Mouse (Mus musculus) macrophage (primary cell): ENCODE results near the gene Tada1. TPM values are rescaled to one million over a fixed set of nuclear protein-coding genes. Genes with fewer than 3 reads are reported as not detected.

Experiments used
- H3K27ac ChIP-seq: fragments of 350-480 bp; formaldehyde crosslinking; 2 replicates; pipeline ENCODE4 v1.9.0; 2021
- H3K36me3 ChIP-seq: fragments of 350-480 bp; formaldehyde crosslinking; 2 replicates; pipeline ENCODE4 v1.9.0; 2021; ENCODE audit errors: inconsistent target
- H3K4me3 ChIP-seq: fragments of 350-480 bp; formaldehyde crosslinking; 2 replicates; pipeline ENCODE4 v1.9.0; 2021; ENCODE audit errors: inconsistent target
- H3K79me2 ChIP-seq: fragments of 350-480 bp; formaldehyde crosslinking; 2 replicates; pipeline ENCODE4 v1.9.0; 2021; ENCODE audit errors: inconsistent target
- WGBS: methylation state at CpG from one replicate; pipeline ENCODE4 v1.1.7; 2026; ENCODE audit warnings: inconsistent platforms; ENCODE audit not compliant: missing documents; 5-methylcytosine and 5-hydroxymethylcytosine counted together
- polyA plus RNA-seq: library from polyadenylated mRNA; stranded (reverse); fragments of 250-400 nt; gene quantifications from 3 replicates; pipeline ENCODE4 v1.2.4, GENCODE M21; 2018; ENCODE audit warnings: inconsistent platforms

Gene Tada1
- polyA plus RNA-seq, 1 experiment from 2014 or later: 10.3 TPM

GRCm38 (mm10) chr1:166363122-166363521 is 15.8 kb upstream of the Tada1 start:
- no peak overlapping the region for H3K4me3 ChIP-seq
- H3K79me2 ChIP-seq: no peaks in the 10 kb centered on the region
- no peak overlapping the region for H3K27ac ChIP-seq
- no peaks in the 10 kb centered on the region for H3K36me3 ChIP-seq

GRCm38 (mm10) chr1:166377171-166377570 is 1.7 kb upstream of the Tada1 start:
- H3K36me3 ChIP-seq: no peaks in the 10 kb centered on the region
- H3K27ac ChIP-seq: no peak overlapping the region
- peaks cover 25% of the 10 kb centered on the region for H3K79me2 ChIP-seq
- 98% methylated on average over 5 of the region's 6 CpGs for WGBS
- H3K4me3 ChIP-seq: no peak overlapping the region

DNA sequence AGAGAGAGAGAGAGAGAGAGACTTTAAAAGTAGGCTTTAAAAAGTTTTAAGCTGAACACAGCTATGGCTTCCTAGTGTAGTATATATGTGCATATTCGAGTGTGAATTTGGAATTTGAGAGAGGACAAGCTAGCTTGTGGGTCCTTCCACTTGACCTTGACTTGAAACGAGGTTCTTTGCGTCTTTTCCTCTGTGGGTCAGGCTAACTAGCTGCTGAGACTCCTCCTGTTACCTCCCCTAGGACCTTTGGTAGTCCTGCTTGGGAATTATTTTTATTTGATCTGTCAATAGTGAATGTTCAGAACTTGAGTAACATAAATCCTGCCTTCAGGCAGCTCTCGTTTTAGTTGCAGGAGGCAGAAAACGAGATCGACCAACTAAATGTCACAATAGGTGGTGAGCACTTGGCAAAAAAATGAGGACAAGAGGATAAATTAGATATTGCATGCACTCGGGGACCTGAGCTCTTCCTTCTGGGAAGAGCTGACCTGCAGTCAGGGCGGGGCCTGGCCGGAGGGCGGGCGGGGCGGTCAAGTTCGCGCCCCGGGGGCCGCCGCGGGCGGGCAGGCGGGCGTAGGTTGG is 375 bp upstream of the Tada1 start:
- Histone ChIP-seq H3K36me3 (peaks cover 7% of the 10 kb centered on the region; the same call in 1 of the 2 replicates), H3K79me2 (peaks cover 38% of the 10 kb centered on the region), H3K27ac (peak overlapping the region; percentile 27), H3K4me3 (peak overlapping the region; percentile 22; the same call in 1 of the 2 replicates)
- 9% methylated on average over 21 of the region's 21 CpGs for WGBS

GRCm38 (mm10) chr1:166379630-166380231 is 834 bp downstream of the Tada1 start:
- H3K79me2 ChIP-seq: peaks cover 38% of the 10 kb centered on the region
- peak overlapping the region; percentile 63 for H3K27ac ChIP-seq
- H3K36me3 ChIP-seq: peaks cover 19% of the 10 kb centered on the region
- peak overlapping the region; percentile 83 for H3K4me3 ChIP-seq
- 0% methylated on average over 30 of the region's 41 CpGs for WGBS

GRCm38 (mm10) chr1:166381336-166381735 is 2.4 kb downstream of the Tada1 start:
- no peak overlapping the region for H3K4me3 ChIP-seq
- H3K79me2 ChIP-seq: peaks cover 38% of the 10 kb centered on the region
- H3K36me3 ChIP-seq: peaks cover 29% of the 10 kb centered on the region
- no peak overlapping the region for H3K27ac ChIP-seq
- WGBS: 61% methylated on average over 10 of the region's 10 CpGs

GRCm38 (mm10) chr1:166381821-166382220 is 2.9 kb downstream of the Tada1 start:
- peaks cover 38% of the 10 kb centered on the region for H3K79me2 ChIP-seq
- no peak overlapping the region for H3K27ac ChIP-seq
- 14% methylated on average over 5 of the region's 5 CpGs for WGBS
- no peak overlapping the region for H3K4me3 ChIP-seq
- H3K36me3 ChIP-seq: peaks cover 34% of the 10 kb centered on the region

GRCm38 (mm10) chr1:166382626-166383025 is 3.7 kb downstream of the Tada1 start:
- H3K4me3 ChIP-seq: no peak overlapping the region
- no peak overlapping the region for H3K27ac ChIP-seq
- WGBS: 88% methylated on average over 4 of the region's 4 CpGs
- peaks cover 38% of the 10 kb centered on the region for H3K79me2 ChIP-seq
- peaks cover 41% of the 10 kb centered on the region for H3K36me3 ChIP-seq

- 98% methylated on average over 10 of the region's 10 CpGs for WGBS
- no peak overlapping the region for H3K4me3 ChIP-seq
- no peak overlapping the region for H3K27ac ChIP-seq
- H3K79me2 ChIP-seq: peaks cover 38% of the 10 kb centered on the region
- peaks cover 61% of the 10 kb centered on the region for H3K36me3 ChIP-seq
Measured at GRCm38 (mm10) chr1:166384614-166385013, 5.7 kb downstream of the Tada1 start.

DNA sequence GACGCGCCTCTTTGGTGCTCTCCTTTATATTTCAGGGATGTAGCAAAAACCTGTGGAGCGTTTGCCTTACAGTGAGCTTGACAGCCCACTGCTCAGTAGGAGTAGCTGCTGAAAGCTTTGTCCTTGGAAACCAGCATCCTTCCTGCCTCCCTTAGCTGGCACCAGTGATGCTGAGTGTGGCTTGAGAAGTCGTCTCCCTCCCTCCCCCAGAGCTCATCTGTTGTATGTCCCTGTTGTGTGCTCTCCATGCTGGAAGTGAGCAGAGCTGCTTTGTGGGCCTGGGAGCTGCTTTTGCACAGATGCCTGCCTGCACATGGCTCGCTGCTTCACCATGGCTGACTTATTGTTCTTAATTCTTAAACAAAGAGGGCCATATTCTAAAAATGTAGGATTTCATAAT is 6.5 kb downstream of the Tada1 start:
- Histone ChIP-seq H3K27ac (no peak overlapping the region), H3K4me3 (no peak overlapping the region), H3K79me2 (peaks cover 30% of the 10 kb centered on the region), H3K36me3 (peaks cover 69% of the 10 kb centered on the region)
- 93% methylated on average over 5 of the region's 5 CpGs for WGBS

DNA sequence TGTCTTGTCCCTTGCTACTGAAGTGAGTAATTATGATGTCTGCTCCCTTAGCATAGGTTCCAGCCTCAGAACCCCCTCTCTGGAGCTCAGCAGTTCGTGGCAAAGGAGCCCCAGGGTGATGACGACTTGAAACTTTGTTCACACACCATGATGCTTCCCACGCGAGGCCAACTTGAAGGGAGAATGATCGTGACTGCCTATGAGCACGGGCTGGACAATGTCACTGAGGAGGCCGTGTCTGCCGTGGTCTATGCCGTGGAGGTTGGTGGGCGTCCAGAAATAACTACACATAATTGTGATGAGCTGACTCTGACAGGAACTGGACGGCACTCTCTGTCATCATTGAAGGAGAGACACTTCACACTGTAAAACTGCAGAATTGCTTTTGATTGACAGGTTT is 9.6 kb downstream of the Tada1 start:
- 94% methylated on average over 11 of the region's 11 CpGs for WGBS
- Histone ChIP-seq H3K36me3 (peaks cover 89% of the 10 kb centered on the region), H3K79me2 (no peaks in the 10 kb centered on the region; the same call in 1 of the 2 replicates), H3K27ac (no peak overlapping the region), H3K4me3 (no peak overlapping the region)

- Histone ChIP-seq H3K36me3 (peaks cover 88% of the 10 kb centered on the region), H3K79me2 (no peaks in the 10 kb centered on the region; the same call in 1 of the 2 replicates), H3K4me3 (no peak overlapping the region), H3K27ac (no peak overlapping the region)
- 93% methylated on average over 16 of the region's 16 CpGs for WGBS
Measured at GRCm38 (mm10) chr1:166389406-166390125, 10.7 kb downstream of the Tada1 start.

GRCm38 (mm10) chr1:166391671-166392070 is 12.8 kb downstream of the Tada1 start:
- 93% methylated on average over 4 of the region's 6 CpGs for WGBS
- Histone ChIP-seq H3K36me3 (peaks cover 80% of the 10 kb centered on the region), H3K27ac (no peak overlapping the region), H3K79me2 (no peaks in the 10 kb centered on the region), H3K4me3 (no peak overlapping the region)

- no peaks in the 10 kb centered on the region for H3K79me2 ChIP-seq
- 88% methylated on average over 4 of the region's 4 CpGs for WGBS
- no peak overlapping the region for H3K27ac ChIP-seq
- H3K4me3 ChIP-seq: no peak overlapping the region
- H3K36me3 ChIP-seq: peaks cover 79% of the 10 kb centered on the region
Measured at GRCm38 (mm10) chr1:166394770-166395169, 15.9 kb downstream of the Tada1 start.

DNA sequence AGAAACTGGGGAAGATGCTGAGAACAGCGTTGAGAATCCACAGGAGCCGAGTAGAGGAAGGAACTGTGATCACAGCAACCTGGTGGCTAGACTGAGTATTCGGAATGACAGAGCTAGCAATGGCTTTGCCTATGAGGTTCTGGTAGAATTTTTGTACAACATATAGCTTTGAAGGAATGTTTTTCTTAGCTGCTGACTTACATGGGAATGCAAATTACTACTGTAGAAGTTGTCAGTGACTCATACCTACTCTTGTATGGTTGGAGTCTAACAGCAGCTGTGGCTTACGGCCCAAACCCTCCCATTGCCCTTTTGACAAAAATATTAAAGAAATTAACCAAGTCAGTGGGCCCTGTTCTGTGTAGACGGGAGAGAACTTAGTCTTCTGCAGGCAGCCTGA is 16.8 kb downstream of the Tada1 start:
- WGBS: 94% methylated on average over 5 of the region's 5 CpGs
- Histone ChIP-seq H3K79me2 (no peaks in the 10 kb centered on the region), H3K27ac (no peak overlapping the region), H3K4me3 (no peak overlapping the region), H3K36me3 (peaks cover 72% of the 10 kb centered on the region)

DNA sequence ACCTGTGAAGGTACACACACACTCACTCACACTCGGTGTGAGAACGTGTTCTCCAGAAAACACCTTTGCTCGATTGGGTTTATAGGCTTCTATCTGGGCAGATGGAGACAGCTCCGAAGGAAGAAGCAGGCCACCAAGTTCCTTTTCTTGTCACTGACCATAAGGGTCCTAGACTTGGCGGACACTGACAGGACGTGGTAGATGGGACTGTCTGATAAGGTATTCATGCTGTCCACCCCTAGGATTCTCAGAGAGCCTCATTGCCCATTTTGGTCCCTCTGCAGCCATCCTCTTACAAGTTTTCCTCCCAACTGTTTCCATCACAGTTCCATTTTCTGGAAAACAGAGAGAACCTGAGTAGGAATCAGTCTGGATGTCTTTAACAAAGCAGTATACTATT is 17.5 kb downstream of the Tada1 start:
- peaks cover 65% of the 10 kb centered on the region for H3K36me3 ChIP-seq
- WGBS: 90% methylated on average over 6 of the region's 6 CpGs
- H3K27ac ChIP-seq: no peak overlapping the region
- no peaks in the 10 kb centered on the region for H3K79me2 ChIP-seq
- no peak overlapping the region for H3K4me3 ChIP-seq
